Mouse (Mus musculus) heart, embryonic 12.5 days (tissue): ENCODE measurements at regions not wholly inside any gene's neighbourhood (a gene's known extent, or its start where the extent isn't known, plus 50 kb on each side); places are given as distances from the start of the nearest gene placed in this dataset.

Experiments
- ATAC-seq: fragments of 200-750 bp; cut with Nextera tagmentation; 2 replicates; pipeline ENCODE4 v1.8.0; 2017; ENCODE audit warnings: moderate TSS enrichment, moderate library complexity; ENCODE audit not compliant: insufficient number of reproducible peaks, low FRiP score
- H3K27ac ChIP-seq: fragments of 300-500 bp; sonication (generic); 2 replicates; pipeline ENCODE4 v1.5.1; 2016; ENCODE audit warnings: mild to moderate bottlenecking, moderate library complexity; ENCODE audit not compliant: poor library complexity, severe bottlenecking
- H3K27me3 ChIP-seq: fragments of 300-500 bp; sonication (generic); replicated peaks from 2 replicates; pipeline ENCODE4 v1.6.1; 2016; ENCODE audit warnings: mild to moderate bottlenecking, moderate library complexity
- H3K36me3 ChIP-seq: fragments of 300-500 bp; sonication (generic); 2 replicates; pipeline ENCODE4 v1.6.1; 2016; ENCODE audit warnings: mild to moderate bottlenecking, moderate library complexity
- H3K4me1 ChIP-seq: fragments of 300-500 bp; sonication (generic); replicated peaks from 2 replicates; pipeline ENCODE4 v1.6.1; 2016; ENCODE audit warnings: mild to moderate bottlenecking
- H3K4me2 ChIP-seq: fragments of 300-500 bp; sonication (generic); 2 replicates; pipeline ENCODE4 v1.6.1; 2016; ENCODE audit warnings: mild to moderate bottlenecking, moderate library complexity
- H3K4me3 ChIP-seq: fragments of 300-500 bp; sonication (generic); 2 replicates; pipeline ENCODE4 v1.5.1; 2016; ENCODE audit warnings: mild to moderate bottlenecking
- H3K9ac ChIP-seq: fragments of 300-500 bp; sonication (generic); 2 replicates; pipeline ENCODE4 v1.6.1; 2016; ENCODE audit warnings: mild to moderate bottlenecking, moderate library complexity
- H3K9me3 ChIP-seq: fragments of 300-500 bp; sonication (generic); replicated peaks from 2 replicates; pipeline ENCODE4 v1.6.1; 2016; ENCODE audit warnings: mild to moderate bottlenecking, moderate library complexity
- WGBS: fragments of 180-500 bp; shearing (Covaris S2); methylation state at CpG from one replicate; pipeline ENCODE4 v1.1.7; 2016; 5-methylcytosine and 5-hydroxymethylcytosine counted together

GRCm38 (mm10) chr12:77811276-77811675 is 382.8 kb upstream of the Gm6657 start:
- H3K9me3 ChIP-seq = no peaks in the 10 kb centered on the region
- WGBS = 51% methylated on average over 2 of the region's 2 CpGs
- no peak overlapping the region for H3K27ac ChIP-seq
- H3K27me3 ChIP-seq = no peaks in the 10 kb centered on the region
- H3K9ac ChIP-seq = no peak overlapping the region
- H3K4me1 ChIP-seq = no peaks in the 10 kb centered on the region
- no peak overlapping the region for H3K4me3 ChIP-seq
- no peak overlapping the region for H3K4me2 ChIP-seq
- H3K36me3 ChIP-seq = no peaks in the 10 kb centered on the region
- no peak for ATAC-seq

GRCm38 (mm10) chr12:77819456-77819855 is 374.6 kb upstream of the Gm6657 start:
- no peak overlapping the region for H3K9ac ChIP-seq
- H3K4me2 ChIP-seq = no peak overlapping the region
- no peaks in the 10 kb centered on the region for H3K36me3 ChIP-seq
- WGBS = 90% methylated on average over 16 of the region's 16 CpGs
- no peaks in the 10 kb centered on the region for H3K27me3 ChIP-seq
- H3K4me3 ChIP-seq = no peak overlapping the region
- no peak overlapping the region for H3K27ac ChIP-seq
- peaks cover 5% of the 10 kb centered on the region; the same call in 1 of the 2 replicates for H3K4me1 ChIP-seq
- ATAC-seq = no peak
- H3K9me3 ChIP-seq = no peaks in the 10 kb centered on the region

- ATAC-seq = no peak
- Histone ChIP-seq H3K9ac (no peak overlapping the region), H3K9me3 (0 out of 2 replicates have a peak, but pooled peaks cover 3% of the 10 kb centered on the region), H3K4me2 (no peak overlapping the region), H3K27me3 (no peaks in the 10 kb centered on the region), H3K36me3 (no peaks in the 10 kb centered on the region), H3K4me3 (no peak overlapping the region), H3K27ac (no peak overlapping the region), H3K4me1 (peaks cover 5% of the 10 kb centered on the region; the same call in 1 of the 2 replicates)
- WGBS = 30% methylated on average over 3 of the region's 3 CpGs
Observed at GRCm38 (mm10) chr12:77823381-77824030, 370.5 kb upstream of the Gm6657 start.

DNA sequence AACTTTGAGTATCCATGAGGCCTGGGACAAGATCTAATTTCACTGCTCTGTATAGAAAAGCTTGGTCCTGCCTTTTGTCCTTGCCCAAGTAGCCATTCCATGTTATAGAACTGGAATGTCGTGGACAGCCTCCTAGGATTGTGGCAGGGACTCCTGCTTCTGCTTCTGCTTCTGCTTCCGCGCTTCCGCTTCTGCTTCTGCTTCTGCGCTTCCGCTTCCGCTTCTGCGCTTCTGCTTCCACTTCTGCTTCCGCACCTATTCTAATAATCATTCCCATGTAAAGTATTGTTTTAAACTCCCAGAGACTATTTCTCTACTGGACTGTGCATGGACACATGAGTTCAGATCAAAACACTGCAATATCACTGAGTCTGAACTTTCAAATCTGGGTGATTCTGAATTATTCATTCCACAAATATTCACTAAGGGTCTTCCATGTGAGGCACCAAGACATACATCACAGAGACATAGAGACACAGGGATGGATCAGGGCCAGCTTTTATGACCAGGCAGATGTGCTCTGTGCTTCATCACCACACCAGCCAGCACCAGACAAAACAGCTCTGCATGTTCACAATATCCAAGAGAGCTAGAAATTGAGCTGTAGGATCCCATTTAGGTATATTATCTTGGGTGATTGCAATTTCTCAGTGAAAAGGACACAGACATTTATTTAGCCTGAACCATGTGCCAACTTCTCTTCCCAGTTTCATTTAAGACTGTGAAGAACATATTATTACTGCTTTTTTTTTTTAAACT is 360.5 kb upstream of the Gm6657 start:
- Histone ChIP-seq H3K36me3 (no peaks in the 10 kb centered on the region), H3K4me2 (no peak overlapping the region)
- WGBS = 93% methylated on average over 9 of the region's 9 CpGs

DNA sequence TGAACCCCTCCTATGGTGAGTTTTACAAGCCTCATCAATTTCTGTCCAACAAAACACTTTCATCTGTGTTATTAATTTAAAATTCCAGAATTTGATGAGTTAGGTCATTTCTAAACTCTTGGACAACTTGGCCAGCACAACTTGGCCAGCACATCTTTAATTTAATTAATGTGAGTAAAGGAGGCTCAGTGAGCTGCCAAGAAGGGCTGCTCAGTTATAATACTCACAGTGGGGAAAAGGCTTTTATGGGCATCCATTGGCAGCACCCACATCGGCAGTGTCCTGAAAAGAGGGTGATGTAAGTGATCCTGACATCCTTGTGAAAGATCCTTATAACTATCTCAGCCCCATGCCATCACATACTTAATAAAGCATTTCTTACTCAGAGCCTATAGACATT is 359.2 kb upstream of the Gm6657 start:
- Histone ChIP-seq H3K9ac (no peak overlapping the region), H3K9me3 (no peaks in the 10 kb centered on the region), H3K4me3 (no peak overlapping the region), H3K4me2 (no peak overlapping the region), H3K36me3 (no peaks in the 10 kb centered on the region), H3K27ac (no peak overlapping the region), H3K27me3 (no peaks in the 10 kb centered on the region), H3K4me1 (no peaks in the 10 kb centered on the region)
- WGBS = 79% methylated on average over 1 of the region's 1 CpGs
- no peak for ATAC-seq

More for the DNA sequence above, 360.5 kb upstream of the Gm6657 start:
- Histone ChIP-seq H3K4me3 (no peak overlapping the region), H3K4me1 (no peaks in the 10 kb centered on the region), H3K27me3 (no peaks in the 10 kb centered on the region), H3K9ac (no peak overlapping the region), H3K9me3 (no peaks in the 10 kb centered on the region), H3K27ac (no peak overlapping the region)
- no peak for ATAC-seq

DNA sequence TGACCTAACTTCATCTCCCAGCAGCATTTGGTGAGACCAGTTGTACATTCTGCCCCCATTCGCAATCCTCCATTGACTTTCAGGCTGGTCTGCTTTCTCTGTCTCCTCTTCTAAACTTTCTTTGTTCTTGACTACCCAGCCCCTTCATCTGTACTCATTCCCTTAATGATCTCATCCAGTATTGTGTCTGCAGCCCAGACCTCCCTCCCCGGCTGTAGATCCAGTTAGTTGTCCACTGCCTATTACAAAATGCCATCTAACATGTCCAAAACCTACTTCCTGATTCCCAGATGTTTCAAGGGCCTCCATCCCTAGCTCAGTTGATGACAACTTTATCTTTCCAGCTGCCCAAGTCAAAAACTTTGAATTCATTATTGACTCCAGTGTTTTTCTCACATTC is 357.8 kb upstream of the Gm6657 start:
- no peak overlapping the region for H3K27ac ChIP-seq
- no peaks in the 10 kb centered on the region for H3K27me3 ChIP-seq
- no peaks in the 10 kb centered on the region for H3K9me3 ChIP-seq
- no peak overlapping the region for H3K4me3 ChIP-seq
- H3K4me1 ChIP-seq = no peaks in the 10 kb centered on the region
- 72% methylated on average over 2 of the region's 2 CpGs for WGBS
- H3K9ac ChIP-seq = no peak overlapping the region
- ATAC-seq = no peak
- no peaks in the 10 kb centered on the region for H3K36me3 ChIP-seq
- H3K4me2 ChIP-seq = no peak overlapping the region

DNA sequence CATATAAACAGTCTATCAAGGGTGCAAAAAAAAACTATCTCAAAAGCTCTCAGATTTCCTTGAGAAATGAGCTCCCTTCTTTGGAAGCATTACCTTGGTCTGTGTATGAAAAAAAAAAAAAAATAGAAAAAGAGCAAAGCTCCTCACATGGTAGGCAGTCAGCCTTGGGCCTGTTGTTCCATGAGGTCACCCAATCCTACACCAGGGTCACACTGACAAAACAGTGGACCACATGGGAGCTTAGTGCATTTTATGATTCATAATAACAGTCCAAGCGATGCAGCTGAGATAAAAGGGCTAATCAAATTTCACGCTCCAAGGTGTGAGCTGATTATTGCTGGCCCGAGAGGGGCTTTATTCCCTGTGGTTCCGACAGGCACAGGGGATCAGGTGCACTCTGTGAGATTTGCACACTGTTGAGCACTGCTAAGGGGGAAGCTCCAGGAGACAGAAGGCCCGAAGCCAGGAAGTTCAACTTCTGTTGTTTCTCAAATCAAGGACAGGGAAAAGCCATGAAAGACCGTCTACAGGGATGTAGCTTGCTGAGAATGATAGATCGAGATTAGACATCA is 352.1 kb upstream of the Gm6657 start:
- no peak overlapping the region for H3K9ac ChIP-seq
- no peaks in the 10 kb centered on the region for H3K36me3 ChIP-seq
- no peaks in the 10 kb centered on the region for H3K9me3 ChIP-seq
- H3K4me2 ChIP-seq = no peak overlapping the region
- no peak overlapping the region for H3K27ac ChIP-seq
- H3K4me1 ChIP-seq = peaks cover 1% of the 10 kb centered on the region; the same call in 1 of the 2 replicates
- WGBS = 65% methylated on average over 7 of the region's 7 CpGs
- no peak for ATAC-seq
- H3K27me3 ChIP-seq = no peaks in the 10 kb centered on the region
- no peak overlapping the region for H3K4me3 ChIP-seq

- H3K9ac ChIP-seq = no peak overlapping the region
- ATAC-seq = no peak
- no peaks in the 10 kb centered on the region for H3K9me3 ChIP-seq
- H3K4me3 ChIP-seq = no peak overlapping the region
- peak overlapping the region; percentile 16; the same call in 1 of the 2 replicates for H3K4me2 ChIP-seq
- no peaks in the 10 kb centered on the region for H3K27me3 ChIP-seq
- 23% methylated on average over 9 of the region's 9 CpGs for WGBS
- peak overlapping the region; percentile 12; the same call in 1 of the 2 replicates for H3K27ac ChIP-seq
- H3K36me3 ChIP-seq = no peaks in the 10 kb centered on the region
- H3K4me1 ChIP-seq = peaks cover 15% of the 10 kb centered on the region
Observed at GRCm38 (mm10) chr12:77852595-77853577, 341.2 kb upstream of the Gm6657 start.

- Histone ChIP-seq H3K4me3 (no peak overlapping the region), H3K9me3 (no peaks in the 10 kb centered on the region), H3K9ac (no peak overlapping the region), H3K4me1 (peaks cover 15% of the 10 kb centered on the region), H3K4me2 (no peak overlapping the region), H3K36me3 (no peaks in the 10 kb centered on the region), H3K27me3 (no peaks in the 10 kb centered on the region), H3K27ac (no peak overlapping the region)
- 77% methylated on average over 15 of the region's 15 CpGs for WGBS
- no peak for ATAC-seq
Observed at GRCm38 (mm10) chr12:77854281-77855075, 339.6 kb upstream of the Gm6657 start.

DNA sequence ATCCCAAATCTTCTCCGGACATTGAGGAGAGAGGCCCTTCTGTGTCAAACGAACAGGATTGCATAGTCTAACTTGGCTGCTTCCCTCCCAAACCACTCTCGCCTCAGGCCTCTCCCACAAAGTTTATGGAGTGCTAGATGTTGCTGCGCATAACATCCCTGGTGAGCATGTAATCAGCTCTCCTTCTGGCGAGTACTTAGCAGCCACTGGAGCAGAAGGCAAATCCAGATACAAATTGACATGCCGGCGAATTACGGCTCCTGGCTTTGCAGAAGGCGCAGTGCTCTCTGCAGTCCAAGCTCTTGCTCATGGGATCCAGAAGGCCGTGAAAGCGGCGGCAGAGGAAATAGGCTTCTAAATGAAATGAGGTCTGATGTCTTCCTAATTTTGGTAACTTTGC is 338.2 kb upstream of the Gm6657 start:
- no peak for ATAC-seq
- Histone ChIP-seq H3K27ac (no peak overlapping the region), H3K9me3 (no peaks in the 10 kb centered on the region), H3K9ac (no peak overlapping the region), H3K27me3 (no peaks in the 10 kb centered on the region), H3K36me3 (no peaks in the 10 kb centered on the region), H3K4me3 (no peak overlapping the region), H3K4me1 (peaks cover 15% of the 10 kb centered on the region), H3K4me2 (no peak overlapping the region)
- 68% methylated on average over 12 of the region's 12 CpGs for WGBS
